Mouse (Mus musculus) limb, embryonic 13.5 days (tissue): ENCODE results near the gene Mylk. TPM values are rescaled to one million over a fixed set of nuclear protein-coding genes. Genes with fewer than 3 reads are reported as not detected.

Experiments
- ATAC-seq: fragments of 200-750 bp; cut with Nextera tagmentation; 2 replicates; pipeline ENCODE4 v1.8.0; 2017; ENCODE audit warnings: low read depth, moderate number of reproducible peaks, moderate TSS enrichment; ENCODE audit not compliant: low FRiP score
- H3K27ac ChIP-seq: fragments of 300-500 bp; sonication (generic); 2 replicates; pipeline ENCODE4 v1.5.1; 2015; ENCODE audit warnings: inconsistent platforms, mild to moderate bottlenecking, moderate library complexity
- H3K27me3 ChIP-seq: fragments of 300-500 bp; sonication (generic); 2 replicates; pipeline ENCODE4 v1.6.1; 2015; ENCODE audit warnings: mild to moderate bottlenecking, inconsistent platforms
- H3K36me3 ChIP-seq: fragments of 300-500 bp; sonication (generic); 2 replicates; pipeline ENCODE4 v1.6.1; 2015; ENCODE audit warnings: inconsistent platforms, mild to moderate bottlenecking, moderate library complexity
- H3K4me1 ChIP-seq: fragments of 300-500 bp; sonication (generic); 2 replicates; pipeline ENCODE4 v1.6.1; 2015; ENCODE audit warnings: inconsistent platforms
- H3K4me2 ChIP-seq: fragments of 300-500 bp; sonication (generic); replicated peaks from 2 replicates; pipeline ENCODE4 v1.6.1; 2015; ENCODE audit warnings: inconsistent platforms, mild to moderate bottlenecking, moderate library complexity
- H3K4me3 ChIP-seq: fragments of 300-500 bp; sonication (generic); 2 replicates; pipeline ENCODE4 v1.5.1; 2015; ENCODE audit warnings: moderate library complexity, mild to moderate bottlenecking, inconsistent platforms
- H3K9ac ChIP-seq: fragments of 300-500 bp; sonication (generic); 2 replicates; pipeline ENCODE4 v1.6.1; 2015; ENCODE audit warnings: mild to moderate bottlenecking, inconsistent platforms
- H3K9me3 ChIP-seq: fragments of 300-500 bp; sonication (generic); 2 replicates; pipeline ENCODE4 v1.6.1; 2016; ENCODE audit warnings: inconsistent platforms
- WGBS: fragments of 180-500 bp; shearing (Covaris S2); methylation state at CpG from one replicate; pipeline ENCODE4 v1.1.7; 2015; 5-methylcytosine and 5-hydroxymethylcytosine counted together
- polyA plus RNA-seq: library from polyadenylated mRNA; unstranded; fragments of >200 nt; fragmentation: Nextera tagmentation; extraction: Ambion mirVana; gene quantifications from 2 replicates; pipeline ENCODE4 v1.2.1, GENCODE M21; 2015

Gene Mylk
- polyA plus RNA-seq, 1 experiment from 2014 or later: 9.3 TPM

DNA sequence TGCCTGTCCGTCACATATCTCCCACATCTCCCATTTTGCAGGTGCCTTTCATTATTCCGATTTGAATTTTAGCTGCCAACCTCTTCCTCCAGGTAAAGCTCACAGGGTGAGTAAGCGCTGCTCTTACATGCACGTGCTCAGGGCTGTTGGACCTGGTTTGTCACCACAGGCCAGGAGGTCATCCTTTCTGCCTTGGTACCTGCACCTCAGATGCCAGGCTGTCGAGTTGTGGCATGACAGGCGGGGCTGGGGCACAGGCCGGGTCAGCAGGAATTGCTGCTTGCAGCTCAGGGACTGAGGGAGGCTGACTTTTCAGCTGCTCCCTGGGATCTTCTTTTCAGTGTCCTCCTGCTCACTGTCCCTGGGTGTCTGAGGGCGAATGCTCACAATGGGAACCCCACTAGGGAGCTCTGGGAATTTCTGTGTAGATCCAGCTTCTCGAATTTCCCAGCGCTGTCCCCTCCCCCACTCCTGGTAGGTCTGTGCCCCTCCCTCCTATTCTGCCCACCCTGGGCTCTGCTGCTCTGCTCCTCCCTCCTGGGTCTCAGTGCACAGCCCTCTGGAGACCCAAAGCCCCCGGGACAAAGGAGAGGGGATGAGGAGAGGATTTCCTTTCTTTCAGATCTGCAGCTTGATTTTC, 3.2 kb downstream of the Mylk start:
- Histone ChIP-seq H3K4me2 (no peak overlapping the region), H3K4me1 (peaks cover 31% of the 10 kb centered on the region), H3K36me3 (no peaks in the 10 kb centered on the region), H3K27me3 (peaks cover 34% of the 10 kb centered on the region), H3K9me3 (no peaks in the 10 kb centered on the region), H3K27ac (no peak overlapping the region), H3K9ac (no peak overlapping the region), H3K4me3 (no peak overlapping the region)
- 32% methylated on average over 11 of the region's 11 CpGs for WGBS
- ATAC-seq: no peak

DNA sequence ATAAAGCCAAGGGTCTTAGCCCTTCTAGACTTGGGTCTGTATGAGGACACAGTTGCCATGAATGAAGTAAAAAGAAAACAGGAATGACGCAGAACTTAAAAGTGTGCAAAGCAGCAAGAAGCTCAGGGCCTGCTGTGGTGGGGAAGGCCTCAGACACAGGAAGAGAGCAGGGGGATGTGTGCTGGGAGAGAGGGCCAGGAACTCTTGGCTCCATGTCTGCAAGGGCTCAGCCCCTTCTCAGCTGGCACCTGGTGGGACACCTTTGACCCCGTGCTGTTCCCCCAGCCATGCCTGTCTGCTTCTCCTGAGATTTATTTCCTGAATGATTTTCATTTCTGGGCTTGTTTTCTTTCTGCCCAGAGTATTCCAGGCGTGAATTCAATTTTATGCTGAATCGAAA, 4.5 kb downstream of the Mylk start:
- no peak overlapping the region for H3K9ac ChIP-seq
- peaks cover 21% of the 10 kb centered on the region for H3K27me3 ChIP-seq
- 55% methylated on average over 4 of the region's 4 CpGs for WGBS
- H3K4me2 ChIP-seq: no peak overlapping the region
- H3K36me3 ChIP-seq: no peaks in the 10 kb centered on the region
- no peak overlapping the region for H3K27ac ChIP-seq
- no peak for ATAC-seq
- no peak overlapping the region for H3K4me3 ChIP-seq
- H3K4me1 ChIP-seq: peaks cover 31% of the 10 kb centered on the region
- no peaks in the 10 kb centered on the region for H3K9me3 ChIP-seq

DNA sequence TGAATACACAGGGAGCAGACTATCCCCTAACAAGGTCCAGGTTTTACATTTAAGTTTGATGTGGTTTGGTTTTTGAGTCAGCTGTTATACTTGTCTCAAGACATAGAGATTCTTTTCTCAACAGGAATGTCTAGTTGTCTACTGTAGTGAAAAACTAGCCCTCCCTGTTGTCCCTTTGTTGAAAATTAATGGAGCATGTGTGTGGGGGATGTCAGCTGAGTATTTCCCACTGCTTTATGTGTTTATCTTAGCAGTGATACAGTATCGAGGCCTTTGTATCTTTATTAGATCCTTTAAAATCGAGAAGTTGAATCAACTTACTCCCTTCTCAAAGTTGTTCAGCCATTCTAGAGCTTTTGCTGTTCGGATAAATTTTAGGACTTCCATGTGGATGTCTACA, 7.0 kb downstream of the Mylk start:
- no peak for ATAC-seq
- Histone ChIP-seq H3K27me3 (peaks cover 7% of the 10 kb centered on the region; the same call in 1 of the 2 replicates), H3K4me2 (no peak overlapping the region), H3K4me1 (peaks cover 22% of the 10 kb centered on the region), H3K9ac (no peak overlapping the region), H3K4me3 (no peak overlapping the region), H3K27ac (no peak overlapping the region), H3K9me3 (no peaks in the 10 kb centered on the region), H3K36me3 (no peaks in the 10 kb centered on the region)
- 76% methylated on average over 3 of the region's 3 CpGs for WGBS

DNA sequence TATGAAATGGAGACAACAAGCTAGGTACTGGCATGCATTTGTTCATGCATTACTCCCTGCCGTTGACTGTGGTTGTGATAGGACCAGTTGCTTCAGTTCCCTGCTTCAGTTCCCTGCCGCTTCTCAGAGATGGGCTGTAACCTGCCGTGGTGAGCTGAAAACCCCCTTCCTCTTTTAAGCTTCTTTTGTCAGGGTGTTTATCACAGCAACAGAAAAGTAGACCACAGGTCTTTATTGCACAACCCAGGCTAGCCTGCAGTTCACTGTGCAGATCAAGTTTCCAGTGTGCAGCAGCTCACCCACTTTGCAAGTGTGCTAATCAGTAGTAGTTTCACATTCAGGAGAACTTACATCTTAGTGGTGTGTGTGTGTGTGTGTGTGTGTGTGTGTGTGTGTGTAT, 8.0 kb downstream of the Mylk start:
- no peak for ATAC-seq
- Histone ChIP-seq H3K9ac (no peak overlapping the region), H3K4me1 (peaks cover 23% of the 10 kb centered on the region), H3K9me3 (no peaks in the 10 kb centered on the region), H3K4me2 (no peak overlapping the region), H3K27me3 (0 out of 2 replicates have a peak, but pooled peaks cover 2% of the 10 kb centered on the region), H3K36me3 (no peaks in the 10 kb centered on the region), H3K4me3 (no peak overlapping the region), H3K27ac (no peak overlapping the region)
- 78% methylated on average over 3 of the region's 3 CpGs for WGBS

DNA sequence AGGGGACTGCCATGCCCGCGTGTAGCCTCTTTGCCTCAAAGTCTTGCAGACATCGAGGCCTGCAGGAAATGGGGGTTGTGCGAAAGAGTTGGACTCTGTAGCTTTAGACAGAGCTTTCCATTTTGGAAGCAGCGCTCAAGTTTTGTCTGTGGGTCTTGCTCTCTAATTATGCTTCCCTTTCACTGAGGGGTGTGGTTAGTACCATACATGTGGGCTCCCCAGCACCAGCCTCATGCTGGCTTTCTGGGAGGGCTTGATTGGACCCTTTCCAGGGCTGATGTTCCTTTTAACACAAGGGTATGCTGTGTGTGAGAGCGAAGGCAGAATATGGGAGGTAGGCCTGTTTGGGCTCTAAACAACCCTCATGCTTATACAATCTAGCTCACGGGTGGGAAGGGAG, 12.0 kb downstream of the Mylk start:
- no peak overlapping the region for H3K4me2 ChIP-seq
- no peak for ATAC-seq
- no peaks in the 10 kb centered on the region for H3K27me3 ChIP-seq
- H3K27ac ChIP-seq: no peak overlapping the region
- no peak overlapping the region for H3K4me3 ChIP-seq
- H3K4me1 ChIP-seq: 0 out of 2 replicates have a peak, but pooled peaks cover 4% of the 10 kb centered on the region
- 79% methylated on average over 7 of the region's 7 CpGs for WGBS
- no peaks in the 10 kb centered on the region for H3K9me3 ChIP-seq
- H3K36me3 ChIP-seq: no peaks in the 10 kb centered on the region
- no peak overlapping the region for H3K9ac ChIP-seq

DNA sequence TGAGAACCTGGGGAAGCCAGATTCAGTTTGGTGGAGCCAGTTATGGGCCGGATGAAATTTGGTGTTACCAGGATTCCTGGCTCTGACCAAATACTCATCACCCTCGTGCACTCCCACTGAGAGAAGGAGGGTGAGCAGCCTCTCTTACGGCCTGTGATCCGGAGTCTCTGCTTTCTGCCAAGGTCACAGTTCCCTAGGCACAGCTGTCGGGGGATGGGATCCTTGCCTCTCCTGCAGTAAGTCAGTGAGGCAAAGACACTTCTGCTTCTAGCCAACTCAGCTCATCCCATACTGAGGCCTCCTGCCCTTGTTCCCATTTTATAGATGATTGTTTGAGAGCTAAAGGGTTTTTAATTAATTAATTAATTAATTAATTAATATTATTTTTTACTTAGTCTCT, 13.2 kb downstream of the Mylk start:
- H3K27ac ChIP-seq: no peak overlapping the region
- H3K4me2 ChIP-seq: no peak overlapping the region
- H3K27me3 ChIP-seq: no peaks in the 10 kb centered on the region
- H3K4me1 ChIP-seq: 0 out of 2 replicates have a peak, but pooled peaks cover 4% of the 10 kb centered on the region
- 61% methylated on average over 5 of the region's 5 CpGs for WGBS
- H3K4me3 ChIP-seq: no peak overlapping the region
- no peaks in the 10 kb centered on the region for H3K9me3 ChIP-seq
- no peaks in the 10 kb centered on the region for H3K36me3 ChIP-seq
- no peak overlapping the region for H3K9ac ChIP-seq
- no peak for ATAC-seq

DNA sequence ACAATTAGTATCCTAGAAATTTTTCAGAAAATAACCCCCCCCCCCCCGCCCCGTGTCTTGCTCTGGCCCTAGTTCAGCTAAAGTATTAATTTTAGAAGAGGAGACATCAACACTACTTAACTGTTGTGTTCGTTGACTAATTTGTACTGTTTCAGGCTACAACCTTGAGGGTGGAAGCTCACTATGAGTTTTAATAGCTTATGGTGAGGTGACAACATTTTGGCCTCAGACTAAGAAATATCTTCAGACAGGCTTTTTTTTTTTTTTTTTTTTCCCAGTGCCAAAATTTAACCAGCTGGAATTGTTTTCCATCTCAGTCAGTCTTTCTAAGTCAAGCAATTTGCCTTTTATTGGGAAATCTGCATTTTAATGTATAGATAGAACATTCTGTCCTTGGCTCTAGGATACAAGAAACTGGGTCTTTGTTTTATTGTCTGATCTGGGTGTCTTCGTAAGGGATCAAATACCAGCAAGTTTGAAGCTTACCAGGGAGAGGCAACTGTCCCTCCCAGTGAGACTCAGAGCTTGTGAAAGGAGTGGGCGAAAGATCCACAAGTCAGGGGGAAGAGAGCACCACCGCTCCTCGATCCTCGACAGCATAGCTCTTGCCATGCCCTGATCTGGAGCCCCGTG, 19.1 kb downstream of the Mylk start:
- Histone ChIP-seq H3K9me3 (no peaks in the 10 kb centered on the region), H3K9ac (no peak overlapping the region), H3K4me3 (no peak overlapping the region), H3K4me2 (no peak overlapping the region), H3K27me3 (no peaks in the 10 kb centered on the region), H3K36me3 (no peaks in the 10 kb centered on the region), H3K4me1 (no peaks in the 10 kb centered on the region), H3K27ac (no peak overlapping the region)
- WGBS: 85% methylated on average over 9 of the region's 9 CpGs
- ATAC-seq: no peak

DNA sequence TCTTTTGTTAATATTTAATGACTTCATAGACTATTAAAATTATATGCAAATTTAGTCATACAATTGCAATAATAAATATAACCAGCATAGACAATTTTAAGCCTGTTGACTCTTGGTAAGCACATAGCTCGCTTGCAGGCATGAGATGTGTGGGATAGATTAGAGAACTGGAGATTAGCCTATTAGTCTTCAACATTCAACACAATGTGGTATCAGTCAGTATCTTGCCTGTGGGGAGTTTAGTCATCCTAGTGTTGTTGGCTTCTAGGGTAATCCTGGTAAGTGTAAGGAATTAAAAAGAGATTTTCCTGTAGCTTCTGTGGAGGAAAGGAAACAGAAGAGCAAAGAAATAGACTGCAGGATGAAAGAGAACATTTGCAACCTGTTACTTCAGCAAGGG, 20.7 kb downstream of the Mylk start:
- no peak overlapping the region for H3K9ac ChIP-seq
- H3K4me3 ChIP-seq: no peak overlapping the region
- ATAC-seq: no peak
- H3K27me3 ChIP-seq: no peaks in the 10 kb centered on the region
- H3K4me1 ChIP-seq: no peaks in the 10 kb centered on the region
- no peaks in the 10 kb centered on the region for H3K9me3 ChIP-seq
- H3K4me2 ChIP-seq: no peak overlapping the region
- no peaks in the 10 kb centered on the region for H3K36me3 ChIP-seq
- 82% methylated on average over 1 of the region's 1 CpGs for WGBS
- no peak overlapping the region for H3K27ac ChIP-seq

DNA sequence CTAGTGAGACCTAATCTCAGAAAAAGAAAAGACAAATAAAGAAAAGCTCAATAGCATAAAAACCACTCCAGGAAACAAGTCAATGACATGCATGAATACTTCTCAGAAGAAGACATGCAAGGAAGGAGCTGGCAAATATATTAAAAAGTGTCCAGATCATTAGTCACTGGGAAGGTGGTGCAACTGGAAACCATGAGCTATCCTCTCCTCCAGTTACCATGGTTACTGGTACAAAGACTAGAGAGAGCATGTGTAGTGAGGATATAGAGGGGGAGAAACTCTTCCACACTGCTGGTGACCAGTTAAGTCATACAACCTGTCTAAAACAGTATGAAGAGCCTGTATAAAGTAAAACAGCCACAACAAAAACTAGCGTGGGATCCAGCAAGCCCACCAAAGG, 21.2 kb downstream of the Mylk start:
- Histone ChIP-seq H3K27me3 (no peaks in the 10 kb centered on the region), H3K9ac (no peak overlapping the region), H3K9me3 (no peaks in the 10 kb centered on the region), H3K4me3 (no peak overlapping the region), H3K4me1 (no peaks in the 10 kb centered on the region), H3K4me2 (no peak overlapping the region), H3K36me3 (no peaks in the 10 kb centered on the region), H3K27ac (no peak overlapping the region)
- no peak for ATAC-seq
- 94% methylated on average over 1 of the region's 1 CpGs for WGBS

DNA sequence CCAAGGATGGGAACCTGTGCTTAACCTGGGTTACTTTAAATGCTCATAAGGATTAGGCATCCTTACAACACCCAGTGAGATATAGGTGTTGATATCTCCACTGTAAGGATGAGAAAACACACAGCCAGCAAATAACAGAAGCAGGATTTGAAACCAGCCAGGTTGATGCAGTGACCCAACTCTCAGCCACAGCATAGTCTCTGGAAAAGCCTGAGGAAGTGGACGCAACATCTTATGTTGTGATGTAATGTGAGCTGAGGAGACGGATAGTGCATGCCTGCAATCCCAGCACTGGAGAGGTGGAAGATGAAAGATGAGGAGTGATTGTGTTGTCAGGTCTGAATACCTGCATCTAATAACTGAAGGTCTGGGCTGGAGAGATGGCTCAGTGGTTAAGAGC, 22.4 kb downstream of the Mylk start:
- WGBS: 83% methylated on average over 2 of the region's 2 CpGs
- no peak overlapping the region for H3K4me2 ChIP-seq
- H3K9me3 ChIP-seq: no peaks in the 10 kb centered on the region
- H3K27me3 ChIP-seq: no peaks in the 10 kb centered on the region
- no peak overlapping the region for H3K9ac ChIP-seq
- no peak overlapping the region for H3K4me3 ChIP-seq
- no peak overlapping the region for H3K27ac ChIP-seq
- H3K36me3 ChIP-seq: no peaks in the 10 kb centered on the region
- ATAC-seq: no peak
- no peaks in the 10 kb centered on the region for H3K4me1 ChIP-seq

DNA sequence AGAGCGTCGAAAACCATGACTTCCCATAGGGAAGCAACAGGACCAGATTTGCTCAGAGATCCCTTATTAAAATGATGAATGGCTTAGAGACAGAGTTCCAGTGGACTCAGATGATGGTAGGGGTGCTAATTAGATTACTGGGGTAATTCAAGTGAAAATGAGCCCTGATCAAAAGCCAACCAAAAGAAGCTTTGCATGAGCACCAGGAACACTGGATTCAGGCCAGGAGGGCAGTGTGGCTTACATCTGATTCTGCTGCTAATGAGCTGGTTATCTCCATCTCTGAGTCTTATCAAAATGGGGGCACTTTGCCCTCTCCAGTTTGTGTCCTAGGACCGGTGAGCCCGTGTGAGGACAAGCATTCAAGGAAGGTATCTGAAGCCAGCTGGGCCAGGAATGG, 23.4 kb downstream of the Mylk start:
- ATAC-seq: no peak

DNA sequence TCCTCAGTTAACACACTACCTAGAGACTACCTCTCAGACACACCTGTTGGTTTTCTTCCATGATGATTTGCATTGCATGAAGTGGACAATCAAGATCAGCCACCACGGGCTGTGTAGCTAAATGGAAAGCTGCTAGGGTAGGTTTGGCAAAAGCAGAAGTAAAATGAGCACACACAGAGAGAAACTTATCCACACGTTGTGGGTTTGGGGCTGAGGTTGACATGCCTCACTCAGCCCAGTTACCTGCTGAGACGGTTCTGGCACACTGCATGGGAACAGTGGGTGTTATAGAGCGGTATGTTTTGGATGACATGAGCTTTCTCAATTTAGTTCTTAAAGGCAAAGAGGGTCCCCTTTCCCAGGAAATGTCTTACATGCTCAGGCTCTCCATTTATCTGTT, 25.1 kb downstream of the Mylk start:
- H3K36me3 ChIP-seq: no peaks in the 10 kb centered on the region
- WGBS: 83% methylated on average over 4 of the region's 4 CpGs
- no peak for ATAC-seq
- no peak overlapping the region for H3K27ac ChIP-seq
- H3K4me1 ChIP-seq: no peaks in the 10 kb centered on the region
- H3K9me3 ChIP-seq: no peaks in the 10 kb centered on the region
- H3K4me2 ChIP-seq: no peak overlapping the region
- no peak overlapping the region for H3K4me3 ChIP-seq
- no peaks in the 10 kb centered on the region for H3K27me3 ChIP-seq
- H3K9ac ChIP-seq: no peak overlapping the region

More for the DNA sequence above, 23.4 kb downstream of the Mylk start:
- Histone ChIP-seq H3K4me1 (no peaks in the 10 kb centered on the region), H3K27me3 (no peaks in the 10 kb centered on the region), H3K27ac (no peak overlapping the region), H3K9ac (no peak overlapping the region), H3K4me3 (no peak overlapping the region), H3K36me3 (no peaks in the 10 kb centered on the region), H3K9me3 (no peaks in the 10 kb centered on the region), H3K4me2 (no peak overlapping the region)
- WGBS: 79% methylated on average over 4 of the region's 4 CpGs
